Mouse (Mus musculus): ENCODE results near the gene Shisa7.

DNA sequence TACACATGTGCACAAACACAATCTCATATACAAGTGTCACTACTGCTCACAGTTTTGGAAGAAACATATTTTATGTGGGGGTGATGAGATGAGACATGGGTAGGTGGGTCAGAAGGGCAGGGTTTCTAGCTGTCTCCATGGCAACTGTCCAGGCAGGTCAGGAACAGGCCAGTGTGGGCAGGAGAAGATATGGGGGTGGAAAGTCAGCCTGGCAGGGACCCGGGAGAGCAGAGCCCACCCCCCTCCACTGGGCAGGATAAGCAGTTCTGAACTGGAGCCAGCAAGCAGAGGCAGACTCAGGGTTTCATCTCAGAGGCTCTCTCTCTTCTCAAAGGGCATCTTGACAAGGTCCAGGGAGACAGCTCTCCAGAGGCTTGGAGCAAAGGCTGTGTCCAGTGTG is 6.9 kb downstream of the Shisa7 start:
- TF ChIP-seq CTCF (IDR thresholded peaks at IDR 0.05; ENCODE audit: extremely low read depth, insufficient read length, insufficient replicate concordance, low read depth, low read length) = no peak
- no peak for TF ChIP-seq POLR2A (IDR thresholded peaks at IDR 0.05; ENCODE audit: low read depth, low read length)

Data from small intestine, adult 2 months (tissue).